Mouse (Mus musculus): ENCODE results near the gene Hepacam. TPM values are rescaled to one million over a fixed set of nuclear protein-coding genes. Genes with fewer than 3 reads are reported as not detected.

Hepacam gene
- total and polyA plus RNA-seq, 3 experiments: 0.01 to 0.04 TPM; not detected in 1

GRCm38 (mm10) chr9:37375718-37376117 is 8.6 kb downstream of the Hepacam start:
- H3K36me3 ChIP-seq (ENCODE audit: control insufficient read depth in 1 of 2, insufficient read depth in 2 of 2, low read length in 2 of 2): no peaks in the 10 kb centered on the region
- TF ChIP-seq MYB (IDR thresholded peaks at IDR 0.05; ENCODE audit: low read depth, low read length) (no peak), ETS1 (IDR thresholded peaks at IDR 0.05; ENCODE audit: low read depth, low read length) (no peak), BHLHE40 (IDR thresholded peaks at IDR 0.05; ENCODE audit: borderline replicate concordance, low read depth, low read length) (no peak), POLR2A (IDR thresholded peaks at IDR 0.05; ENCODE audit: control insufficient read depth in 1 of 2, insufficient read depth in 1 of 2, low read depth in 1 of 2, low read length in 2 of 2, poor library complexity in 1 of 2) (no peak), GABPA (IDR thresholded peaks at IDR 0.05; ENCODE audit: low read depth, low read length) (no peak), ZKSCAN1 (IDR thresholded peaks at IDR 0.05; ENCODE audit: low read depth, low read length) (no peak), POLR2AphosphoS2 (IDR thresholded peaks at IDR 0.05; ENCODE audit: low read length) (no peak), CTCF (IDR thresholded peaks at IDR 0.05 in 2 of 3, conservative IDR thresholded peaks at IDR 0.05 in 1 of 3; ENCODE audit: control insufficient read depth in 1 of 3, insufficient read depth in 1 of 3, low read depth in 2 of 3, low read length in 3 of 3, poor library complexity in 1 of 3, severe bottlenecking in 1 of 3) (no peak), SIN3A (IDR thresholded peaks at IDR 0.05; ENCODE audit: low read length) (no peak), GATA1 (IDR thresholded peaks at IDR 0.05; ENCODE audit: low read depth, low read length) (no peak), ZNF384 (IDR thresholded peaks at IDR 0.05; ENCODE audit: low read depth, low read length) (no peak), MAX (IDR thresholded peaks at IDR 0.05; ENCODE audit: low read length) (no peak), POLR2AphosphoS5 (IDR thresholded peaks at IDR 0.05; ENCODE audit: borderline replicate concordance, low read depth, low read length) (no peak), KAT2A (conservative IDR thresholded peaks at IDR 0.05; ENCODE audit: low read depth, low read length) (no peak), MXI1 (IDR thresholded peaks at IDR 0.05; ENCODE audit: low read depth, low read length) (no peak), MAFK (IDR thresholded peaks at IDR 0.05; ENCODE audit: borderline replicate concordance, low read depth, low read length) (no peak)

GRCm38 (mm10) chr9:37383161-37383560 is 16.0 kb downstream of the Hepacam start:
- H3K4me3 ChIP-seq (ENCODE audit: control insufficient read depth in 1 of 2, insufficient read depth in 1 of 2, low read depth in 2 of 2, low read length in 2 of 2): no peak overlapping the region
- H3K36me3 ChIP-seq (ENCODE audit: control insufficient read depth in 1 of 2, insufficient read depth in 2 of 2, low read length in 2 of 2): no peaks in the 10 kb centered on the region
- no peak overlapping the region for H3K27ac ChIP-seq (ENCODE audit: control insufficient read depth, low read depth, low read length)
- H3K27me3 ChIP-seq (ENCODE audit: control insufficient read depth in 1 of 2, insufficient read depth in 2 of 2, low read length in 2 of 2): 0 out of 4 replicates have a peak, but pooled peaks cover 0 to 1% of the 10 kb centered on the region in 2 experiments
- TF ChIP-seq USF2 (IDR thresholded peaks at IDR 0.05; ENCODE audit: borderline replicate concordance in 1 of 2, insufficient read depth in 1 of 2, low read depth in 1 of 2, low read length in 2 of 2) (no peak), MAX (IDR thresholded peaks at IDR 0.05; ENCODE audit: low read length) (no peak), CHD2 (IDR thresholded peaks at IDR 0.05; ENCODE audit: low read length) (no peak)
- no peaks in the 10 kb centered on the region for H3K79me2 ChIP-seq (ENCODE audit: control insufficient read depth, insufficient read depth, low read length, poor library complexity)
- no peaks in the 10 kb centered on the region for H3K9me3 ChIP-seq (replicated peaks; ENCODE audit: insufficient read depth, low read length)
- H3K9ac ChIP-seq (ENCODE audit: control insufficient read depth, low read depth, low read length, poor library complexity, severe bottlenecking): no peak overlapping the region
- no peak for DNase-seq (ENCODE audit: low read depth, low spot score)
- H3K4me1 ChIP-seq (ENCODE audit: control insufficient read depth in 1 of 2, insufficient read depth in 2 of 2, low read length in 2 of 2): no peaks in the 10 kb centered on the region

More at GRCm38 (mm10) chr9:37375718-37376117, 8.6 kb downstream of the Hepacam start:
- Histone ChIP-seq H3K27me3 (ENCODE audit: control insufficient read depth in 1 of 2, insufficient read depth in 2 of 2, low read length in 2 of 2) (peaks cover 0 to 6% of the 10 kb centered on the region in 2 experiments; a peak in 2 of 4 replicates), H3K4me3 (ENCODE audit: control insufficient read depth in 1 of 2, insufficient read depth in 1 of 2, low read depth in 2 of 2, low read length in 2 of 2) (no peak overlapping the region), H3K79me2 (ENCODE audit: control insufficient read depth, insufficient read depth, low read length, poor library complexity) (no peaks in the 10 kb centered on the region), H3K9me3 (replicated peaks; ENCODE audit: insufficient read depth, low read length) (no peaks in the 10 kb centered on the region), H3K27ac (ENCODE audit: control insufficient read depth, low read depth, low read length) (no peak overlapping the region), H3K9ac (ENCODE audit: control insufficient read depth, low read depth, low read length, poor library complexity, severe bottlenecking) (no peak overlapping the region), H3K4me1 (ENCODE audit: control insufficient read depth in 1 of 2, insufficient read depth in 2 of 2, low read length in 2 of 2) (no peaks in the 10 kb centered on the region)
- peak; percentile 18 for DNase-seq (ENCODE audit: low read depth, low spot score)
